Mouse (Mus musculus): ENCODE results near the gene Ankrd54.

Gene Ankrd54

DNA sequence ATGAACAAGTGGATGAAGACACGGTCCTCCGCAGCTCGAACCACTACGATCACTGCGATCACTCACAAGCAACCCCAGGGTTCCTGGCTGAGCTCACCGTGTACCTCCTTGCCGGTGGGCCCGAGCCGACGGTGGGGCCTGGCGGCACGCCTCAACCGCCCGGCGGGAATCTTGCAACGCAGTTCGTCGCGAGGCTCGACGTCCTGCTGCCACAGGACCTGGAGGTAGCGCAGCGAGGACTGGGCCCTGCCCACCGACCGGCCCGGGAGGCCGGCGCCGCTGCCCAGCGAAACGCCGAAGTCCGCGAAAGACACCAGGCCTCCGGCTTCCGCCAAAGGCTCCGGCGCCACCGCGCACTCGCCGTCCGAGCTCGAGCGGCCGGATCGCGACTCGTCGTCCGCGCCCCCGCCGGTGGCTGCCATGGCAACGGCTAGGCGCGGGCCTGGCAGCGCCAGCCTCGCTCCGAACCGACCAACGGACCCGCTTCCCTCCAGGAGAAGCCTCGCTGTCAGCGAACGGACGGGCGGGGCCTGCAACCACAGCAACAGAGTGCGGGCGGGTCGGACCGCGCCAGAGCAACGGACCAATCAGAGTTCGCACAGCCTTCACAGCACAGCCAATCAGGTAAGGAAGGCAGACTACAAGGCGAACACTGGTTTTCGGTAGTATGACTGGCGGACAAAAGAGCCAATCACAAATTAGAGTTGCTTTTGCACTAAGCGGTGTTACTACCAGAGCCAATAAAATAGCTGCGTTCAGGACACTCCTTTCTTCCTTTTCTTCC, at the start of gene Ankrd54:
TSS of gene Ankrd54 (minus strand) at position 518 of the 784 bp plus-strand sequence.
- DNase-seq (ENCODE audit: low spot score): peak; percentile 88

DNA sequence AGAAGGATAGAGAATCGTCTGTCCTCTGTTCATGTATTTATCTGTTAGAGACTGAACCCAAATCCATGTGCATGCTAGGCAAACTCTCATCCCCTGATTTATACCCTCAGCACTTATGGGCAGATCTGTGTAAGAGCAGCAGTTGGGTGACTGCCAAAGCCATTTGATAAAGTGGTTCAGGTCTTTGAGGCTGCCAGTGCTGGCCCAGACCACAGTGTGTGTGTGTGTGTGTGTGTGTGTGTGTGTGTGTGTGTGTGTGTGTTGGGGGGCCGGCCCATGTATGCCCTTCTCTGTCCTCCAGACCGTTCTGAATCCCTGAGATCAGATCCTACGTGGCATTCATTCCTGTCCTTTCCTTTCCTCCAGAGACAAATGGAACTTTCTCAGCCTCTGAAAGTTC, 49.1 kb upstream of the Ankrd54 start:
- no peak for DNase-seq (ENCODE audit: low spot score)

DNA sequence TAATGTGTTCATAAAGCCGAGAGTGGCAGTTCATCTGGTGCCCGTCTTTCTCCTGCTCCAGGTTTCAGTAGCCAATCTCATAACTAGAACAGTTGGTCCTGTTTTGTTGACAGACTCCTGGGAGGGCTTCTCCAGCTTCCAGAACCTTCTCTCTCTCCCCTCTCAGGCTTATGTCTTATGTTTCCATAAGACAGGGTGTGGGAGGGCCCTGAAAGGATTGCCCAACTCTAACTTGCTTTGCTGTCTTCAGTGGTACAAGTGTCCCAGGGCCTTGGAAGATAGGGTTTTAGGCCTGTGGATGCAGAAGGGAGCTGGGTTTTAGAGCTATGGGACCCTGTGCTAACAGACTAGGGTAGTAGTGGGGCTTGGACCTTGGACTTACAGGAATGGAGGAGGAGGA, 47.8 kb upstream of the Ankrd54 start:
- DNase-seq (ENCODE audit: low spot score): no peak

DNA sequence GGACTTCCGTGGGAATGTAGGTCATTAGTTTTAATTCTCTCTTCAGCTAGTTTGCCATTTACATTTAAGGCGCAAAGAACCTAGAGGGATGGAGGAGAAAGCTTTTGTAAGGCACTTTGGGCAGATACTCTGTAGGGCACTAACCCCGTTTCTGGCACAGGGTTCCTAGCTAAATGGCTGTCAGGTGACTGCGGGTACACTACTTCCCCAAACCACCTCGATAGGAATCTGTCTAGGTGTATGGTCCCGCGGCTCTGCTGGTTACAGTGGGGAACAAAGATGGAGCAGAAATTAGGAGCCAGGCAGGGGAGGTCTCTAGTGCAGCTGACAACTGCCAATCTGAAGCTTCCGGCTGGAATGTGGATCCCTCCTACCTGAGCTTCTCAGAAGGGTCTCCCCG, 47.3 kb upstream of the Ankrd54 start:
- no peak for DNase-seq (ENCODE audit: low spot score)

DNA sequence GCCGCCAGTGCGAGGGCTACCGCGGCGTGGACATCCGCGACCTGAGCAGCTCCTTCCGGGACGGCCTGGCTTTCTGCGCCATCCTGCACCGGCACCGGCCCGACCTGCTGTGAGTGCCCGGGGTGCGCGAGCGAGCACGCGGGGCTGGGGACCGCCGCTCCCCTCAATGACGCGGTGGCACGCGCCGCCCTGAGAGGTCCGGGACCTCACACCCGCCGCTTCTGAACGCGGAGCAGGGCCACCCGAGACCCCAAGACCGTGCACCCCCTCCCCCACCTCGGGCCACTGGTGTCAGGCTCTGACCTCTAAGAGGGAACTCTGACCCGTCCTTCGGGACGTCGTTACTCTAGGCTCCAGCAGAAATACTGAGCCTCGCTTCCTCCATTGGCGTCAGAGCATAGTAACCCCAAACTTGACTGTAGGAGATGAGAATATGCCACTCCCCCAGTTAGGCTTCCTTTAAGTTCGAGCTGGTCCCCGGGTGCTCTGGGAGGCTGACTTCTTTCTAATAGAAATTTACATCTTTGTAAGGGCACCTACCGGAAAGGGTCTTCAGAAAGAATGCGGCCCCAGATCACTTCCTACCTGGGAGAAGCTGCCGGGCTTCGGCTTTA, 46.7 kb upstream of the Ankrd54 start:
- DNase-seq (ENCODE audit: low spot score): no peak

DNA sequence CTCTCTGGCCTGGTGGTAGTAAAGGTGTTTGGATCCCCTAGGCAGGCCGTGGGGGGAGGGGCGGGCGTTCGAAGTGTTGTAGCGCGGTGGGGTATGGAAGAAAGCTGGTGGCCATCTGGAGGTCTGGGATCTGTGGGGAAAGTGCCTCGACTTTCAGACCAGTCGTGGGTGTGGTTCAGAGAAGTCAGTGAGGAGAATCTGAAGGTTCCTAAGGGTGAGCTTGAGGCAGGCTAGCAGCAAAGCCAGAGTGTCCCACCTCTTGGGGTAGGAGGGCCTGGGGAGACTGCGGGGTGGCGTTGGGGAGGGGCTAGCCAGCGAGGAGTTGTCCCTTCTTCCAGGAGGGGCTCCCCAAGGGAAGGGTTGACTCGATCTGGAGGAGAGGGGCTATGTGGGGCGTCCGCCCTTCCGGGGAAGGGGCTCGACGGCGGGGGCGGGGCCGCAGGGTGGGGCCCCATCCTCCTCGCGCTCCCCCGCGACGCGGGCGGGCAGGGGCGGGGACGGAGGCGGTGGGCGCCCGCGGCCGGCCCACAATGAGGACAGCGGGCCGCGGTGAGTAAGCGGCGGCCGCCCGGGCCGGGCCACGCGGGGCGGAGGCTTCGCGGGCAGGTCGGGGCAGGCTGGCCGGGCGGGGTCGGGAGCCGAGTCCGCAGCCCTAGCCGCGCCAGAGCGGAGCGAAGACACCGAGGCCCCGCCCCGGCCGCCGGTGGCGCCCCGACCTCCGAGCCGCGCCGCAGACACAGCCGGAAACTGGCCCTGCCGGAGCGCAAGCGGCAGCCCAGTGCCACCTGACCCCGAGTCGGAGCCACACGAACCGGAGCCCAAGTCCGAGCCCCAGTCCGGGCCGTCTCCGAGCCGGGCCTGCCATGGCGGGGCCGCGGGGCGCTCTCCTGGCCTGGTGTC, 46.0 kb upstream of the Ankrd54 start, which contains the start of gene Micall1:
TSS of gene Micall1 (plus strand) at position 478 of the 900 bp plus-strand sequence.
- DNase-seq (ENCODE audit: low spot score): peak; percentile 82

DNA sequence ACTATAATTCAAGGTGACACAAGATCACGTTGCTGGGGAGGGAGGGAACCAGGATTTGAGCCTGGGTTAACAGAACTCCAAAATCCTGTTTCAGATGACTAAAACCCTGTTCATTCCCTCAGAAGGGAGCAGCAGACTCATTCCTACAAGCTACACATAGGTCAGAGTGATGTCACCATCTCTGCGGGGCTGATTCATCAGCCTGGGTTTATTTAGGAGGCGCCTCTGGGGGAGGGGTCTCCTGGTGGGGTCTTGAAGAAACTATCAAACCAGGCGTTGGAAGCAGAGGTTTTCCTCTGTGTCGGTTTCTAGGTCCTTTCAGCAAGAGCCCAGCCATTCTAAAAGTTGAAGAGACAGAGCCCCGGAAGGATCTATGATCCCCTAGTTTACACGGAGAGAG, 45.3 kb upstream of the Ankrd54 start:
- no peak for DNase-seq (ENCODE audit: low spot score)

DNA sequence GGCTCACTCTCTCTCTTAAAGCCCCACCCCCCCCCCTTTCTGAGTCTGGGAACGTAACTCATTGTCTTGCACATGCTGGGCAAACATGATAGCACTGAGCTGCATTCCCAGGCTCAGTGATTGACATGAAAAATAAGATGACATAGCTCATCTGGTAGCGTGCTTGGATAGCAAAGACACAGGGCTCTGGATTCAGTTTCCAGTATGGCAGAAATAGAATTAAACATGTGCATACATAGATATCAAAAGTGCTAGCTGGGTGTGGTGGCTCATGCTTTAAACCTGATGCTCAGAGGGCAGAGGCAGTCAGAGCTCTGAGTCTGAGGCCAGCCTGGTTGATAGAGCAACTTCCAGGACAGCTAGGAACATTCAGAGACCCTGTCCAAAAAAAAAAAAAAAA, 43.1 kb upstream of the Ankrd54 start:
- DNase-seq (ENCODE audit: low spot score): no peak

DNA sequence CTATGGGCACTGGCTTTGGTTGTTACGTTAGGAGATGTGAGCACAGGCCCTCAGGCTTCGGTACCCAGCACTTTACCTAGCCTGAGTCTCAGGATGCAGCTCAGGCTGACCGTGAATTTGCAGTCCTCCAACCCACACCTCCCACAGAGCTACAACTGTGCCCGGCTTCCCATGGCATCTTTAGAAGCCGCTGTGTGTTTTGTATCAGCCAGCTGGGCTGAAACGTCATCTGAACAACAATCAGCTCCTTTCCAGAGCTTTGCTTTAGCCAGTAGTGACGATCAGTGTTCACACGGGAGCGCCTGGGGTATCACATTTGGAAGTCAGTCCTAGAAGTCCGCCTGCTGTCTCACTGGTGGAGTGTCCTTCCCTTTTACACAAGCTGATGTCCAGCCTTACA, 40.6 kb upstream of the Ankrd54 start:
- DNase-seq (ENCODE audit: low spot score): no peak

DNA sequence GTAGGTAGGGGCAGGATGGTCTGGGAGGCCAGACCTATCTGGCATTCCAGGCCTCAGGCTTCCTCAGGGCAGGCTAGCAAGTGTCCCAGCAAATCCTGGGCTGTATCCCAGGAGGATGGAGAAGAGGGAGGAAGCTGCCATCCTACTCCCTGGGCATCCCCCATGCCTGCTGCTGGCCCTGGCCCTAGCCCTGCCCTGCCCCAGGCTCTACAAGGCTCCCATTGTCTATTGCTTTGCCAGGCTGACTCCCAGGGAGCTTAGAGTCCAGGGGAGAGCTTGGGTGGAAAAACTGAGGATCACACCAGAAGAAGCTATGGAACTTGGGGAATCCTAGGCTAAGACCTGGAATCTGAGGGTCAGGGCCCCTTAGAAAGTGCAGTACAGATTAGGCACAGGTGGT, 38.8 kb upstream of the Ankrd54 start:
- DNase-seq (ENCODE audit: low spot score): no peak

DNA sequence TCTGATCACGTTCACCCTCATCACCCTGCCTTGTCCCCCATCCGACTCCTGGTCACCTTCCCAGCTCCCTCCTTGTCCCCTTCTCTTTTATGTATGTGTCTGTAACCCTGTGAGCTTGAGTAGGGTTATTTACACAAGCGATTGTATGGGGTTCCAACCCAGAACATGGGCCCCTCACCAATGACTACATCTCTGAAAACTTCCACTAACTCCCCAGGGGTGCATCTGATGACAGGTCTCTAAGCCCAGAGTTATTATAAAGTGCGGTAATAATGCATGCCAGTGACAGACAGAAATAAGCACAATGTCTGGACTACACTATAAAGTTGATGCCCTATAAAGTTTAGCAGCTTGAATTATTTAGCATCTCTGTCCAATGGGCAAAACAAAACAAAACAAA, 37.7 kb upstream of the Ankrd54 start:
- no peak for DNase-seq (ENCODE audit: low spot score)

DNA sequence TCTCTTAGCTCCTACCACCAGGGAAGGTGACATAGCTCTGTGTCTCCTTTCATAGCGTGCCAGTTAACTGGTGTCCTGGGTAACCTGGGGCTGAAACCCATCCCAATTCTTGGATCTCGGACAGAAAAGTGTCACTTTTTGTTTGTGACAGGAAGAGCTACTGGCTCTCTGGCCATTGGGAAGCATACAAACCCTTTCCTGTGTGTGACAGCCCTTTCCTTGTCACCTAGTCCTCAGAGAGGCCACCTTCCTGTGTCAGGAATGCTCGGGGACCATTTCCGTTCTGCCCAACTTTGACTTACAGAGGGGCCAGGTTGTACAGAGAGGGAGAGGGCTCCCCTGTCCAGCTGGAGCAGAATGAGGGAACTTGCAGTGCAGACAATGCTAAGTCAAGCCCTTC, 36.8 kb upstream of the Ankrd54 start:
- DNase-seq (ENCODE audit: low spot score): no peak

DNA sequence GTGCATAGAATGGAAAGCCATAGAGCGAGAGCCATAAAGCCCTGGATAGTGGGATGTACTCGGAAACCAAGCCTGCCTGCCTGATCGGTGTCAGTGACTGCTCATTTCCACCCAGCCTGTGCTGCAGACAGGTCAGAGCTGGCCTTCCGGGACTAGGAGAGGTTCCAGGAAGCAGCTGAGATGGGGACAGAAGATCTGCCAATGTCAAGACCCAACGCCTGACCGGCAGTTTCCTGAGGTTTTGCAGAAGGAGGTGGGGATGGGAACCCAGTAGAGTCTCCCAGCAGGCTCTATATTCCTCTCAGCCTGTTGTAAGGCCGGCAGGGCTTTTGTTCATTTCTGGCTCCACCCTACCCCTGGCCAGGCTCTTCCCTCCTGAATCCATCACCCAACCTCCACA, 36.2 kb upstream of the Ankrd54 start:
- no peak for DNase-seq (ENCODE audit: low spot score)

DNA sequence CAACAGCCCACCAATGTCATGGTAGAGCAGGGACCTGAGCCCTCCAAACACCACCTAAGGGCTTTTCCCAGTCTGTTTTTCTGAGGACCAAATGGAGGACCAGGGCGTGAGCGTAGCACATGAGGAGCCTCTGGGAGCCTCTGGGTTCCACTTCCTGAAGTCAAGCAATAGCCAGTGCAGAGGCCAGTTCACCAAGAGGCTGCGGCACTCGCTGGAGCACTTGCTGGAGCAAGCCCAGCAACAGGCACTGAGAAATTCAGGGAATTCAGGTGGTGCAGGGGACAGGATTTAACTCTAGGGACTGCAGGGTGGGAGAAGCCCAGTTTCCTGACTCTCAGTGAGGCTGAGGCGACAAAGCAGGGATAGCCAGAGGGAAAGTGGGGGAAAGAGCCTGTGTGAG, 35.5 kb upstream of the Ankrd54 start:
- no peak for DNase-seq (ENCODE audit: low spot score)

DNA sequence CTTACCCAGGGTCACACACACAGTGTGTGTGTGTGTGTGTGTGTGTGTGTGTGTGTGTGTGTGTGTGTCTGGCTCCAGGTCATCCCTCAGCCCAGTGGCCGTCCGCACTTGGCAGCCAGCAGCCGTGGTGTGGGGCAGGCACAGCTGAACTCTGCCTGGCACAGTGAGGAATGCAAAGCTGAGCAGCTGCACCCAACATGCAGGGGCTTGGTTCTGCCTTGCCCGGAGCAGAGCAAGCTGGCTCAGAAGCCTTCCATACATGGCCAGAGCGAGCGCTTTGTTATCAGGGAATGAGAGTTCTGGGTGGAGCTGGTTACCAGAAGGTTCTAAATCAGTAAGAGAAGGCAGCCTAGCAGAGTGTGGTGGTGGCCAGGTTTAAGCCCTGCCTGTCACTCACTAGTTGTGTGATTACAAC, 34.9 kb upstream of the Ankrd54 start:
- peak; percentile 58 for DNase-seq (ENCODE audit: low spot score)

DNA sequence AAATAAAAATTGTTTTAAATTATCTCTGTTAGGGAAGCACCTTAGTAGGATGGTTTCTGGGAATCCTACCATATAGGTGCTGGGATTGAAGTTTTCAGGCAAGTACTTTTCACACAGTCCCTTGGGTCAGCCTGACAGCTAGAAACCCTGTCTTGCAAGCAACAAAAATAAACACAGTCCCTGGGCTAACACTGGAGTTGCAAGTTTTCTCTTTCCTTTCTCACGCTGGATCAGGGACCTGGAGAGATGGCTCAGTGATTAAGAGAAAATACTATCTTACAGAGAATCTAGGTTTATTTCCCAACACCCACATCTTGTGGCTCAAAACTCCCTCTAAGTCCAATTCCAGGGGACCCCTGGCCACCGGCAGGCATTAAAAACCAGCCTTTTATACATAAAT, 34.4 kb upstream of the Ankrd54 start:
- DNase-seq (ENCODE audit: low spot score): no peak

DNA sequence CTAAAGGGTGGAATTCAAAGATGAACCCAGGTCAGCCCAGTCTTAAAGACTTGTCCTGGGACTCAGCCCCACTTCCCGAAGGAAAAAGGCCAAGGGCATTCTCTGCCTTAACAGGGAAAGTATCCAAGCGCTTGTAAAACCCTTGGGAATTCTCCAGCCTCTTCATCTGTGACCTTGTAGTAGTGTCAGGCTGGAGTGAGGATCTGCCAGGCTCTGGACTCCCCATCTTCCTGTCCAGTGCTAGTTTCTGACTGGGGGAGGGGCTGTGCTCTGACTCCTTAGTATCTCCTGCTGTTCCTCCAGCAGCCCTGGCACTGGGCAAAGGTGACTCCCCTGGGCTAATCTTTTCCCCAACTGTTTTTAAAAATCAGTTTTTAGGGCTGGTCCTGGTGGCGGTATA, 33.9 kb upstream of the Ankrd54 start:
- DNase-seq (ENCODE audit: low spot score): no peak

DNA sequence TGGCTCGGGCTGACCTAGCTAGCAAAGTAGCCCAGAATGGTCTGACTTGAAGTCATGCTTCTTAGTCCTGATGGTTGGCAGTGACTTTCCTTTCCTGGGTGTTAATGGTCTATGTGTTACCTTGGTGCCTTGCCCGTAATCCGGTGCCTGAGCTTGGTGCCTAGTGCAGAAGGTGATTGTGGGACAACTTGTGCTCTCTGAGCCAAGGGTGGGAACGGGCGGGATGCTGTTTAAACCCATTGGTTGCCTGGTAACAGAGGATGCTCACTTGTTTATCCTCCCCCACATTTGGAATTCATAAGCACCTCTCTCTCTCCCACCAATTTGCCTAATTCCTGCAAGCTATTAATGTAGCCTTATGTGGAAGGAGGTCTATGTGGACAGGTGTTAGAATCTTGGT, 32.8 kb upstream of the Ankrd54 start:
- no peak for DNase-seq (ENCODE audit: low spot score)

DNA sequence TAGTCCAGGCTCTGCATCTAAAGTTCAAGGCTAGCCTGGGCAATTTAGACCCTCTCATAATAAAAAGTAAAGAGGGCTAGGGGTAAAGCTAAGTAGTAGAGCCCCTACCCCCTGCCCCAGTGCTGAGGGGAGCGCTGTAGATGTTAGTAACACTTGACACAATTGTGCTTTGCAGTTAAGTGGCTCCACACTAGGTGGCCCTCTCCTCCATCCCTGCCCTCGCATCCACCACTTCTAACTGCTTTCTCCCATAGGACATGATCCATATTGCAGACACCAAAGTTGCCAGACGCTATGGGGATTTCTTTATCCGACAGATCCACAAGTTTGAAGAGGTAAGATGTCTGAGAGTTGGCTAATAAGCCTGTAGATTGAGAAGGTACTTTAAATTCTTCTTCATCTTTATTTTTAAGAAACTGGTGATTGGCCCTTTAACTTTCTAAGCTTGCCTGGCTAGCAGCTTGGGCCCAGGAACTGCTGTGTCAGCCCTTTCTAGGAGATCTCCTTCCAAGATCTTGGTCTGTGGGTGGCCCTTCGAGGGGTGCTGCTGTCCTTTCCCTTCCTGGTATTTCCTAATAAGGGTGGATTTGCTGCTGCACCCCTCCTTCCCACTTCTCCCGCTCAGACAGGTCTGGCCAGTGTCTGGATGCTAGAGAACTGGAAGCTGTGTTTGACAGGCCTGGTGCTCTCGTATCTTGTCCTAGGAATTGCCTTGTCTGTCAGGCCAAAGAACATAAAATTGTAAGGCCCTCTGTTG, 30.6 kb upstream of the Ankrd54 start:
- DNase-seq (ENCODE audit: low spot score): no peak

DNA sequence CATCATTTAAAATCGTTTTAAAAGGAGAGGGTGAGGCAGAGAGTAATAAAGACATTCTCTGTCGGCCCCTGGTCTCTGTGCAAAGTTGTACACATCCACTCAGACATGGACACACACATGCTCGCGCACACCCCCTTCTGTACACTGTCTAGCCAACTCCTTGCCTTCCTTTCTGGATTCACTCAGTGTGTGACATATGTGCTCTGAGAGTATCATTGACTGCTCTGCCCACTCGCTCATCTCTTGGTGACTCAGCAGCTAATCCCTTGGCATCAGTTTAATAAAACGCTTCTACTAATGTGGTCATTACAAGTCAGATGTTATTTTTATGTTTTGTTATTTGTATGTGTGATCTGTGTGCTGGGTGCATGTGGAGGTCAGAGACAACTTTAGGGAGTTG, 29.6 kb upstream of the Ankrd54 start:
- no peak for DNase-seq (ENCODE audit: low spot score)

DNA sequence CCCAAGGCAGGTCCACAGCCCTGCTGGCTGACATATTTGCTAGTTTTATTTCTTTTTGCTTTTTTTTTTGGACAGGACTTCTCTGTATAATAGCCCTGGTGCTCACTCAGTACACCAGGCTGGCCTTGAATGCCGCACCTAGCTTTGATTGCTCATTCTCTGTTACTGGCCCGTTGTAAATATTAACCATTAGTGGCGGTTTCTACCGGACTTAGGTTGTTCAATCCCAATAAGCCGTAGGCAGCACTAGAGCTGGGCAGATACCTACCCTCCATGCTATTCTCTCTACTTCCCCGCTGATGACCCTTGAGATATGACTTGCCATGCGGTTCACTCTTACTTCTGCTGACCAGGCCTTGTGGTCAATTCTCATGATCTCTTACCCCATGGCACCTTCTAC, 16.9 kb upstream of the Ankrd54 start:
- DNase-seq (ENCODE audit: low spot score): no peak
